7 mouse cellular contexts compared by ENCODE assay signal in genomic region chr3:51225979-51226378, GRCm38 (mm10). TPM values are rescaled to one million over a fixed set of nuclear protein-coding genes. Genes with fewer than 3 reads are reported as not detected.
A peak's percentile ranks its signal among the peaks of the same experiment; 100 is the strongest.
DNase-seq lines count a peak whose midpoint lies in the region; ATAC-seq lines count a peak whose summit lies in the region.

No protein-coding gene starts in this region.

- no peak for ATAC-seq in lung, embryonic 16.5 days (ENCODE audit: low read depth)
- no peak for ATAC-seq in forebrain, embryonic 12.5 days (ENCODE audit: low FRiP score)
- no peak for ATAC-seq in limb, embryonic 15.5 days (ENCODE audit: insufficient number of reproducible peaks, low FRiP score, low TSS enrichment, low read depth)
- no peak for ATAC-seq in stomach, embryonic 16.5 days (ENCODE audit: insufficient read depth, low FRiP score)

- no peak overlapping the region for H3K4me3 ChIP-seq in lung, embryonic 16.5 days (ENCODE audit: low read length)
- H3K4me3 ChIP-seq in forebrain, embryonic 12.5 days (replicated peaks): peak overlapping the region; percentile 94; the same call in 1 of the 2 replicates
- peak overlapping the region; percentile 87 for H3K4me3 ChIP-seq in limb, embryonic 15.5 days
- peak overlapping the region; percentile 93; the same call in 1 of the 2 replicates for H3K4me3 ChIP-seq in stomach, embryonic 16.5 days (replicated peaks; ENCODE audit: low read length)

- H3K27ac ChIP-seq in lung, embryonic 16.5 days (ENCODE audit: low read length): no peak overlapping the region
- no peak overlapping the region for H3K27ac ChIP-seq in forebrain, embryonic 12.5 days
- no peak overlapping the region for H3K27ac ChIP-seq in limb, embryonic 15.5 days
- H3K27ac ChIP-seq in stomach, embryonic 16.5 days (ENCODE audit: low read length): no peak overlapping the region

- H3K9ac ChIP-seq in lung, embryonic 16.5 days (ENCODE audit: low read length): no peak overlapping the region
- no peak overlapping the region for H3K9ac ChIP-seq in forebrain, embryonic 12.5 days
- no peak overlapping the region for H3K9ac ChIP-seq in limb, embryonic 15.5 days
- H3K9ac ChIP-seq in stomach, embryonic 16.5 days (ENCODE audit: low read length): no peak overlapping the region

- WGBS in lung, embryonic 16.5 days: 94% methylated on average over 10 of the region's 10 CpGs
- WGBS in forebrain, embryonic 12.5 days: 95% methylated on average over 10 of the region's 10 CpGs
- WGBS in limb, embryonic 15.5 days: 93% methylated on average over 10 of the region's 10 CpGs
- WGBS in stomach, embryonic 16.5 days: 93% methylated on average over 10 of the region's 10 CpGs

- no peak for DNase-seq in lung, postnatal 14 days
- DNase-seq in layer of hippocampus, postnatal 36 days: no peak
- DNase-seq in gastrocnemius, postnatal 25 days: no peak

- no peaks in the 10 kb centered on the region for H3K9me3 ChIP-seq in lung, embryonic 16.5 days (ENCODE audit: control insufficient read depth, low read length)
- H3K9me3 ChIP-seq in forebrain, embryonic 12.5 days: no peaks in the 10 kb centered on the region
- no peaks in the 10 kb centered on the region for H3K9me3 ChIP-seq in limb, embryonic 15.5 days
- no peaks in the 10 kb centered on the region for H3K9me3 ChIP-seq in stomach, embryonic 16.5 days (replicated peaks; ENCODE audit: control insufficient read depth, low read length)

- no peaks in the 10 kb centered on the region for H3K27me3 ChIP-seq in lung, embryonic 16.5 days (ENCODE audit: control insufficient read depth, insufficient read depth, low read depth, low read length)
- H3K27me3 ChIP-seq in forebrain, embryonic 12.5 days: 0 out of 2 replicates have a peak, but pooled peaks cover 4% of the 10 kb centered on the region
- H3K27me3 ChIP-seq in limb, embryonic 15.5 days: no peaks in the 10 kb centered on the region
- H3K27me3 ChIP-seq in stomach, embryonic 16.5 days (ENCODE audit: control insufficient read depth, insufficient read depth, low read length): no peaks in the 10 kb centered on the region

- H3K4me2 ChIP-seq in lung, embryonic 16.5 days (ENCODE audit: low read depth, low read length): peak overlapping the region; percentile 92; the same call in 1 of the 2 replicates
- H3K4me2 ChIP-seq in forebrain, embryonic 12.5 days: peak overlapping the region; percentile 76
- no peak overlapping the region for H3K4me2 ChIP-seq in limb, embryonic 15.5 days
- peak overlapping the region; percentile 84 for H3K4me2 ChIP-seq in stomach, embryonic 16.5 days (ENCODE audit: low read depth, low read length)

- H3K36me3 ChIP-seq in lung, embryonic 16.5 days (ENCODE audit: control insufficient read depth, insufficient read depth, low read length): no peaks in the 10 kb centered on the region
- H3K36me3 ChIP-seq in forebrain, embryonic 12.5 days (replicated peaks): no peaks in the 10 kb centered on the region
- no peaks in the 10 kb centered on the region for H3K36me3 ChIP-seq in limb, embryonic 15.5 days
- no peaks in the 10 kb centered on the region for H3K36me3 ChIP-seq in stomach, embryonic 16.5 days (ENCODE audit: control insufficient read depth, insufficient read depth, low read length)

- H3K4me1 ChIP-seq in lung, embryonic 16.5 days (replicated peaks; ENCODE audit: control insufficient read depth, insufficient read depth, low read length): peaks cover 19% of the 10 kb centered on the region
- peaks cover 29% of the 10 kb centered on the region for H3K4me1 ChIP-seq in forebrain, embryonic 12.5 days
- H3K4me1 ChIP-seq in limb, embryonic 15.5 days: peaks cover 22% of the 10 kb centered on the region
- peaks cover 17% of the 10 kb centered on the region for H3K4me1 ChIP-seq in stomach, embryonic 16.5 days (ENCODE audit: control insufficient read depth, insufficient read depth, low read length)

RNA-seq across cellular contexts. Expression of gene Noct, which starts 1.7 kb away (rescaled TPM):
- polyA plus RNA-seq in lung, embryonic 16.5 days (2015; fragmentation: Nextera tagmentation; extraction: Ambion mirVana): 5.3 and 5.6 TPM in 2 replicates
- 14.9 and 16.4 TPM in 2 replicates for polyA plus RNA-seq in forebrain, embryonic 12.5 days (2016; fragmentation: Nextera tagmentation; extraction: Ambion mirVana)
- polyA plus RNA-seq in limb, embryonic 15.5 days (2015; fragmentation: Nextera tagmentation; extraction: Ambion mirVana): 7.6 and 8.7 TPM in 2 replicates
- polyA plus RNA-seq in stomach, embryonic 16.5 days (2015; fragmentation: Nextera tagmentation; extraction: Ambion mirVana): 5.7 and 6.3 TPM in 2 replicates
- total RNA-seq in layer of hippocampus, postnatal 36 days (2021): 10 to 100 TPM; 57.7 to 62.8 TPM
- 10 to 100 TPM; 23.0 to 29.3 TPM for total RNA-seq in gastrocnemius, postnatal 25 days (2021)
